Mouse (Mus musculus) limb, embryonic 12.5 days (tissue): ENCODE measurements at regions not wholly inside any gene's neighbourhood (a gene's known extent, or its start where the extent isn't known, plus 50 kb on each side); places are given as distances from the start of the nearest gene placed in this dataset.
"Not testable (repeated sequence)": the region's sequence is repeated elsewhere in the genome, so short reads cannot be mapped to it uniquely, and the experiment has no call there.

ENCODE experiments used
- ATAC-seq: fragments of 200-750 bp; cut with Nextera tagmentation; 2 replicates; pipeline ENCODE4 v1.8.0; 2017; ENCODE audit warnings: low read depth, moderate TSS enrichment; ENCODE audit not compliant: insufficient number of reproducible peaks, insufficient read depth, low FRiP score, low TSS enrichment
- H3K27ac ChIP-seq: fragments of 300-500 bp; sonication (generic); 2 replicates; pipeline ENCODE4 v1.5.1; 2016; ENCODE audit warnings: mild to moderate bottlenecking, moderate library complexity
- H3K27me3 ChIP-seq: fragments of 300-500 bp; sonication (generic); 2 replicates; pipeline ENCODE4 v1.6.1; 2016; ENCODE audit warnings: mild to moderate bottlenecking, moderate library complexity
- H3K36me3 ChIP-seq: fragments of 300-500 bp; sonication (generic); 2 replicates; pipeline ENCODE4 v1.6.1; 2016; ENCODE audit warnings: mild to moderate bottlenecking, moderate library complexity
- H3K4me1 ChIP-seq: fragments of 300-500 bp; sonication (generic); replicated peaks from 2 replicates; pipeline ENCODE4 v1.6.1; 2016
- H3K4me2 ChIP-seq: fragments of 300-500 bp; sonication (generic); 2 replicates; pipeline ENCODE4 v1.6.1; 2016; ENCODE audit warnings: mild to moderate bottlenecking, moderate library complexity
- H3K4me3 ChIP-seq: fragments of 300-500 bp; sonication (generic); replicated peaks from 2 replicates; pipeline ENCODE4 v1.5.1; 2016; ENCODE audit warnings: mild to moderate bottlenecking
- H3K9ac ChIP-seq: fragments of 300-500 bp; sonication (generic); replicated peaks from 2 replicates; pipeline ENCODE4 v1.6.1; 2016; ENCODE audit warnings: mild to moderate bottlenecking, moderate library complexity
- H3K9me3 ChIP-seq: fragments of 300-500 bp; sonication (generic); 2 replicates; pipeline ENCODE4 v1.6.1; 2016; ENCODE audit warnings: mild to moderate bottlenecking, moderate library complexity
- WGBS: fragments of 180-500 bp; shearing (Covaris S2); methylation state at CpG from one replicate; pipeline ENCODE4 v1.1.7; 2016; 5-methylcytosine and 5-hydroxymethylcytosine counted together

GRCm38 (mm10) chr3:33379604-33380003, 236.6 kb upstream of the Pex5l start:
- H3K4me2 ChIP-seq = no peak overlapping the region
- no peaks in the 10 kb centered on the region for H3K27me3 ChIP-seq
- ATAC-seq = no peak
- H3K9me3 ChIP-seq = no peaks in the 10 kb centered on the region
- no peak overlapping the region for H3K4me3 ChIP-seq
- H3K27ac ChIP-seq = no peak overlapping the region
- no peaks in the 10 kb centered on the region for H3K4me1 ChIP-seq
- no peak overlapping the region for H3K9ac ChIP-seq
- WGBS = 66% methylated on average over 2 of the region's 2 CpGs
- no peaks in the 10 kb centered on the region for H3K36me3 ChIP-seq

GRCm38 (mm10) chr3:33375161-33375560, 232.1 kb upstream of the Pex5l start:
- Histone ChIP-seq H3K4me2 (no peak overlapping the region), H3K36me3 (no peaks in the 10 kb centered on the region), H3K9me3 (no peaks in the 10 kb centered on the region), H3K9ac (no peak overlapping the region), H3K4me1 (no peaks in the 10 kb centered on the region; the same call in 1 of the 2 replicates), H3K27me3 (no peaks in the 10 kb centered on the region), H3K4me3 (no peak overlapping the region), H3K27ac (no peak overlapping the region)
- WGBS = 30% methylated on average over 3 of the region's 3 CpGs
- no peak for ATAC-seq

DNA sequence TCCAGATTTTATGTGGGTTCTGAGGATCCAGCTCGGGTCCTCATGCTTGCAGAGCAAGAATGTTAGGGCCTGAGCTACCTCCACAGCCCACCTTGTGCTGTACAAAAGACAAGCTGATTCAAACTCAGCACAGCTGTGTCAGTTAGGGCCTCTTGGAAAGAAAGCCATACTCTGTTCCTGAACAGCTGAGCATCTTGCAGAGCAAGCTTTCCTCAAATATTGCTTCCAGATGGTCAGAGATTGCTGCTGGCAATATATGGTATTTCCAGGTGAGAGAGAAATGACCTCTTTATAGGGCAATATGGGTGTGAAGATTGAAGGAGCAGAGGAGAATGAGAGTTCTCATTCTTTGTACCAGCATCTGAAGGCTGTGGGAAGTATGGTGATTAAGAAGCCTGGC, 229.8 kb upstream of the Pex5l start:
- H3K36me3 ChIP-seq = no peaks in the 10 kb centered on the region
- no peaks in the 10 kb centered on the region for H3K9me3 ChIP-seq
- ATAC-seq = peak; percentile 63; the same call in 1 of the 2 replicates
- no peak overlapping the region for H3K27ac ChIP-seq
- H3K4me2 ChIP-seq = no peak overlapping the region
- no peaks in the 10 kb centered on the region for H3K27me3 ChIP-seq
- no peak overlapping the region for H3K4me3 ChIP-seq
- H3K9ac ChIP-seq = no peak overlapping the region
- WGBS = 33% methylated on average over 1 of the region's 1 CpGs
- H3K4me1 ChIP-seq = no peaks in the 10 kb centered on the region; the same call in 1 of the 2 replicates

DNA sequence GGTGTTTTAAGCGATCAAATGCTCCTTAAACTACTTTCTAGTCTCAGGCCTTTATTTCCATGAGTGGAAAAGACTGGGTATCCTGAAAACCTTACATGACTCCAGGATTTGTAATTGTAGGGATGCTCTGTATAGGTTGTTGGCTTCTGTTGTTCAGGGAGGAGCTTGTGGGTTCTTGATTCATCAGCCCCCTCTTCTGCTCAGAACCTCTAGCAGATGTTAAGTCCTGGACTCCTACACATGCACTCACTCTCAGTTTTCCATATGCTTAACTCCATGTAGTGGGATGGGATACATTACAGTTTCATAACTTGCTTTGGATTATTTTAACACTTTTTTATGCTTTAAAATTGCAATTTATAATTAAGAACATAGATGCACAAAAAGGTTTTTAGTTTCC, 220.5 kb upstream of the Pex5l start:
- WGBS = 90% methylated on average over 1 of the region's 1 CpGs
- H3K27ac ChIP-seq = no peak overlapping the region
- H3K9me3 ChIP-seq = no peaks in the 10 kb centered on the region
- no peaks in the 10 kb centered on the region for H3K36me3 ChIP-seq
- no peak overlapping the region for H3K9ac ChIP-seq
- H3K27me3 ChIP-seq = no peaks in the 10 kb centered on the region
- H3K4me2 ChIP-seq = no peak overlapping the region
- no peak for ATAC-seq
- no peak overlapping the region for H3K4me3 ChIP-seq
- no peaks in the 10 kb centered on the region for H3K4me1 ChIP-seq

- no peaks in the 10 kb centered on the region for H3K27me3 ChIP-seq
- H3K9me3 ChIP-seq = no peaks in the 10 kb centered on the region
- 91% methylated on average over 2 of the region's 2 CpGs for WGBS
- no peaks in the 10 kb centered on the region for H3K36me3 ChIP-seq
- no peak overlapping the region for H3K27ac ChIP-seq
- no peak overlapping the region for H3K4me3 ChIP-seq
- ATAC-seq = no peak
- H3K9ac ChIP-seq = no peak overlapping the region
- no peak overlapping the region for H3K4me2 ChIP-seq
- H3K4me1 ChIP-seq = no peaks in the 10 kb centered on the region
These were observed 217.0 kb upstream of the Pex5l start for GRCm38 (mm10) chr3:33360030-33360429.

DNA sequence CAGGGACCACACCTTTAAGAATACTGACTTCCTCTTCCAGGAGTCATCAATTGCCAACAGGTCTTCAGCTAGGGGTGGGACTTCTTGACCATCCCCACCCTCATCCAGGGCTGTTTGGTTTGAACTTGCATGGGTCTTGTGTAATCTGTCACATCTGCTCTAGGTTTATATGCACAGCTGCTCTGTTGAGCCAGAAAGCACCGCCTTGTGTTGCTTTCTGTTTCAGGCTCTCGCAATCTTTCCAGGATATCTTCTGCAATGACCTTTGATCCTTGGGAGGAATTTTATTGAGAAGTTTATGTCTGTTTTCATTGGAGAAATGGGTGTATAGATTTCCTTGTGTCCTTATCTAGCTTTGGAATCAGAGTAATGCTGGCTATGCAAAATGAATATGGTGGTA, 210.8 kb upstream of the Pex5l start:
- H3K9me3 ChIP-seq = no peaks in the 10 kb centered on the region
- H3K4me3 ChIP-seq = no peak overlapping the region
- H3K4me2 ChIP-seq = no peak overlapping the region
- no peak overlapping the region for H3K27ac ChIP-seq
- H3K9ac ChIP-seq = no peak overlapping the region
- no peaks in the 10 kb centered on the region for H3K27me3 ChIP-seq
- H3K36me3 ChIP-seq = no peaks in the 10 kb centered on the region
- WGBS = 89% methylated on average over 2 of the region's 2 CpGs
- no peaks in the 10 kb centered on the region for H3K4me1 ChIP-seq
- ATAC-seq = no peak

- Histone ChIP-seq H3K4me2 (no peak overlapping the region), H3K9me3 (no peaks in the 10 kb centered on the region), H3K9ac (no peak overlapping the region), H3K4me3 (no peak overlapping the region), H3K27me3 (no peaks in the 10 kb centered on the region), H3K27ac (no peak overlapping the region), H3K4me1 (no peaks in the 10 kb centered on the region), H3K36me3 (no peaks in the 10 kb centered on the region)
- no peak for ATAC-seq
- 70% methylated on average over 6 of the region's 6 CpGs for whole genome bisulfite sequencing
These were observed 207.9 kb upstream of the Pex5l start for GRCm38 (mm10) chr3:33350986-33351385.

DNA sequence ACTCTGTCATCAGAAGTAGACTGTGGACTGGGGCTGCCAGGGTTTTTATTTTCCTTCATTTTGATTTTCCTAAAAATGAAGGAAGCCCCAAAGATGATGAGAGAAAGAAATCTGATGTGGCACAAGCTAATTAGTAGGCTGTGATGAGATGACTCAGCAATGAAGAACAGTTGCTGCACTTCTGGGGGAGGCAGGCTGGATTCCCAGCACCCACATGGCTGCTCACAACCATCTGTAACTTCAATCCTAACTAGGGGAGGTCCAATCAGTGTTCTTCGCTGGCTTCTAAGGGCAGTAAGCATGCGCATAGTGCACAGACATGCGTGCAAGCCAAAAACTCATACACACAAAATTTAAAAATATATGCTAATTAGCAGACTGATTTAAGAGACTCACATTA, 191.0 kb upstream of the Pex5l start:
- H3K9ac ChIP-seq = no peak overlapping the region
- 94% methylated on average over 3 of the region's 3 CpGs for WGBS
- H3K27me3 ChIP-seq = no peaks in the 10 kb centered on the region
- H3K36me3 ChIP-seq = no peaks in the 10 kb centered on the region
- no peaks in the 10 kb centered on the region for H3K9me3 ChIP-seq
- no peak overlapping the region for H3K4me3 ChIP-seq
- no peaks in the 10 kb centered on the region for H3K4me1 ChIP-seq
- no peak overlapping the region for H3K4me2 ChIP-seq
- ATAC-seq = no peak
- H3K27ac ChIP-seq = no peak overlapping the region

GRCm38 (mm10) chr3:33317691-33318090, 174.6 kb upstream of the Pex5l start:
- not testable (repeated sequence) for H3K36me3 ChIP-seq, ATAC-seq, H3K4me3 ChIP-seq, H3K27me3 ChIP-seq, H3K4me1 ChIP-seq, H3K27ac ChIP-seq, H3K4me2 ChIP-seq, H3K9ac ChIP-seq, H3K9me3 ChIP-seq
- 88% methylated on average over 1 of the region's 1 CpGs for WGBS

DNA sequence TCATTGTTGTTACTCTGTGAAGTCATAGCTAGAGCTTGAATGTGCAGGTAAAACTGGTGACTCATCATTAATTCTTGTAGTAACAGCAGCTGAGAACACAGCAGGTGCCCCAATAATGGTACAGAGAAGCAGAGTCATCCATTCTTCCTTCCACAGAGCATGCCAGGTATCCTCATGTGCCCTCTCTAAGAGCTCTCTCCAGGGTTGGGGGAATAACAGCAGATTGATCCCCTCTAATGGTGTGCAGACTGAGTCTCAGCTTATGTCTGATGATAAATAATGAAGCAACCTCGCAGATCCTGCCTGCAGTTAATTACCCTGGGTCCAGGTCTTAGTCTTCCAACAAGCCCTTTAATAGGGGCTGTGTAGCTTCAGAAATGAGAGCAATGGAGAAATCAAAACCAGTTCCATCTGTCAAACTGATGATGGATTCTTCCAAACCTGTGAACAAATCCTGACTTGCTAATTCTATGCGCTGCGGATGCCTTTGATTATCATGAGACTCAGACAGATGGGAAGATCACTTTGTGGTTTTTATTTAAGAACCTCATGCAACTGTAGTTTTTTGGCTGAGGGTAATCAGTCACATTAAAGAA, 169.3 kb upstream of the Pex5l start:
- H3K36me3 ChIP-seq = no peaks in the 10 kb centered on the region
- no peak overlapping the region for H3K27ac ChIP-seq
- H3K4me2 ChIP-seq = no peak overlapping the region
- no peak overlapping the region for H3K4me3 ChIP-seq
- H3K9ac ChIP-seq = no peak overlapping the region
- WGBS = 68% methylated on average over 3 of the region's 3 CpGs
- H3K4me1 ChIP-seq = no peaks in the 10 kb centered on the region
- no peaks in the 10 kb centered on the region for H3K27me3 ChIP-seq
- no peak for ATAC-seq
- H3K9me3 ChIP-seq = no peaks in the 10 kb centered on the region

- H3K9ac ChIP-seq = no peak overlapping the region
- H3K4me1 ChIP-seq = no peaks in the 10 kb centered on the region
- WGBS = 47% methylated on average over 2 of the region's 2 CpGs
- no peak for ATAC-seq
- H3K36me3 ChIP-seq = no peaks in the 10 kb centered on the region
- H3K27ac ChIP-seq = no peak overlapping the region
- no peak overlapping the region for H3K4me3 ChIP-seq
- H3K9me3 ChIP-seq = no peaks in the 10 kb centered on the region
- H3K27me3 ChIP-seq = no peaks in the 10 kb centered on the region
- no peak overlapping the region for H3K4me2 ChIP-seq
These were observed 165.2 kb upstream of the Pex5l start for GRCm38 (mm10) chr3:33308212-33308611.

GRCm38 (mm10) chr3:33306169-33306568, 163.1 kb upstream of the Pex5l start:
- Histone ChIP-seq H3K27ac (no peak overlapping the region), H3K27me3 (no peaks in the 10 kb centered on the region), H3K9me3 (no peaks in the 10 kb centered on the region), H3K9ac (no peak overlapping the region), H3K4me3 (no peak overlapping the region), H3K4me2 (no peak overlapping the region), H3K36me3 (no peaks in the 10 kb centered on the region), H3K4me1 (no peaks in the 10 kb centered on the region)
- no peak for ATAC-seq
